7 mouse cellular contexts compared by ENCODE assay signal in genomic region chr7:4812303-4813104, GRCm38 (mm10). TPM values are rescaled to one million over a fixed set of nuclear protein-coding genes. Genes with fewer than 3 reads are reported as not detected.
DNase-seq lines count a peak whose midpoint lies in the region; ATAC-seq lines count a peak whose summit lies in the region.

Ube2s (minus strand) TSS chr7:4812590.

- peak; percentile 99 for DNase-seq in adrenal gland, postnatal 14 days
- DNase-seq in embryonic facial prominence, embryonic 11.5 days (ENCODE audit: low spot score), result peak; percentile 100
- peak; percentile 99 for DNase-seq in kidney, adult 11 months
- DNase-seq in limb, embryonic 10.5 days (ENCODE audit: low spot score), result peak; percentile 97
- DNase-seq in spleen, adult 12 weeks (ENCODE audit: low spot score), result peak; percentile 93

- H3K9ac ChIP-seq in embryonic facial prominence, embryonic 11.5 days (replicated peaks; ENCODE audit: low read length), result peak within 1 kb of the TSS; percentile 97
- peak within 1 kb of the TSS; percentile 99 for H3K9ac ChIP-seq in midbrain, embryonic 13.5 days (replicated peaks)

- H3K36me3 ChIP-seq in embryonic facial prominence, embryonic 11.5 days (replicated peaks; ENCODE audit: control insufficient read depth, insufficient read depth, low read depth, low read length), result peaks cover 4% of the 10 kb centered on the region
- peaks cover 35% of the 10 kb centered on the region for H3K36me3 ChIP-seq in limb, embryonic 10.5 days
- H3K36me3 ChIP-seq in midbrain, embryonic 13.5 days, result peaks cover 22% of the 10 kb centered on the region

- no peaks in the 10 kb centered on the region for H3K4me1 ChIP-seq in embryonic facial prominence, embryonic 11.5 days (ENCODE audit: control insufficient read depth, insufficient read depth, low read length)
- peaks cover 28% of the 10 kb centered on the region for H3K4me1 ChIP-seq in limb, embryonic 10.5 days
- H3K4me1 ChIP-seq in midbrain, embryonic 13.5 days (replicated peaks), result peaks cover 31% of the 10 kb centered on the region

- peak within 1 kb of the TSS; percentile 74 for H3K4me2 ChIP-seq in embryonic facial prominence, embryonic 11.5 days (ENCODE audit: low read depth, low read length)
- H3K4me2 ChIP-seq in midbrain, embryonic 13.5 days (replicated peaks), result peak within 1 kb of the TSS; percentile 90

- H3K4me3 ChIP-seq in embryonic facial prominence, embryonic 11.5 days (ENCODE audit: low read depth, low read length), result peak within 1 kb of the TSS; percentile 99
- H3K4me3 ChIP-seq in limb, embryonic 10.5 days, result peak within 1 kb of the TSS; percentile 99
- peak within 1 kb of the TSS; percentile 79 for H3K4me3 ChIP-seq in midbrain, embryonic 13.5 days (replicated peaks)

- no peaks in the 10 kb centered on the region for H3K9me3 ChIP-seq in embryonic facial prominence, embryonic 11.5 days (replicated peaks; ENCODE audit: control insufficient read depth, low read length)
- no peaks in the 10 kb centered on the region for H3K9me3 ChIP-seq in limb, embryonic 10.5 days (replicated peaks)
- H3K9me3 ChIP-seq in midbrain, embryonic 13.5 days, result no peaks in the 10 kb centered on the region

- no peaks in the 10 kb centered on the region for H3K27me3 ChIP-seq in embryonic facial prominence, embryonic 11.5 days (ENCODE audit: control insufficient read depth, insufficient read depth, low read length)
- H3K27me3 ChIP-seq in limb, embryonic 10.5 days (ENCODE audit: low read depth, poor library complexity, severe bottlenecking), result no peaks in the 10 kb centered on the region
- no peaks in the 10 kb centered on the region for H3K27me3 ChIP-seq in midbrain, embryonic 13.5 days

- under 1% methylated on average over 59 of the region's 62 CpGs for WGBS in embryonic facial prominence, embryonic 11.5 days
- under 1% methylated on average over 62 of the region's 62 CpGs for WGBS in limb, embryonic 10.5 days
- under 1% methylated on average over 62 of the region's 62 CpGs for WGBS in midbrain, embryonic 13.5 days

- peak; percentile 99 for ATAC-seq in embryonic facial prominence, embryonic 11.5 days (replicated peaks; ENCODE audit: insufficient number of reproducible peaks, low FRiP score, low TSS enrichment, low read depth)
- ATAC-seq in granulocyte monocyte progenitor cell, adult 5-6 weeks (replicated peaks; ENCODE audit: poor library complexity, severe bottlenecking), result peak; percentile 87
- peak; percentile 99 for ATAC-seq in midbrain, embryonic 13.5 days

- H3K27ac ChIP-seq in embryonic facial prominence, embryonic 11.5 days (replicated peaks; ENCODE audit: low read depth, low read length), result peak within 1 kb of the TSS; percentile 86
- H3K27ac ChIP-seq in limb, embryonic 10.5 days, result peak within 1 kb of the TSS; percentile 98
- H3K27ac ChIP-seq in midbrain, embryonic 13.5 days, result peak within 1 kb of the TSS; percentile 94

RNA-seq across cellular contexts. Expression of gene Ube2s, which starts in this region (rescaled TPM):
- 140 and 146 TPM in 2 replicates for total RNA-seq in adrenal gland, postnatal 14 days (2021)
- 453 and 487 TPM in 2 replicates for polyA plus RNA-seq in embryonic facial prominence, embryonic 11.5 days (2014; fragmentation: Nextera tagmentation; extraction: Ambion mirVana)
- total RNA-seq in granulocyte monocyte progenitor cell, adult 5-6 weeks (2014; fragmentation: Nextera tagmentation), result 236 and 240 TPM in 2 replicates
- total RNA-seq in granulocyte monocyte progenitor cell, adult 5-6 weeks (2017), result 230 and 245 TPM in 2 replicates
- polyA plus RNA-seq in limb, embryonic 10.5 days (2016; fragmentation: Nextera tagmentation; extraction: Ambion mirVana), result 500 and 550 TPM in 2 replicates
- 281 and 301 TPM in 2 replicates for polyA plus RNA-seq in midbrain, embryonic 13.5 days (2015; fragmentation: Nextera tagmentation; extraction: Ambion mirVana)

Comparison
In these comparisons a context has a peak if more than half of its experiments do, and no peak if none do; other contexts are left out.
1. Peak in every context shown above with its lines: DNase-seq, ATAC-seq, H3K4me3 ChIP-seq and H3K27ac ChIP-seq.